13 mouse cellular contexts compared by ENCODE assay signal in genomic region chr17:28931436-28932211, GRCm38 (mm10). TPM values are rescaled to one million over a fixed set of nuclear protein-coding genes. Genes with fewer than 3 reads are reported as not detected.
A peak's percentile ranks its signal among the peaks of the same experiment; 100 is the strongest.
DNase-seq lines count a peak whose midpoint lies in the region; ATAC-seq and TF ChIP-seq lines count a peak whose summit lies in the region.
"Had no signal": no experiment of that assay in that cellular context is flagged by ENCODE, and none has a peak within 500 bp of the region (broad histone marks: within the 10 kb centered on the region; RNA-seq: fewer than 3 reads in every experiment).

No protein-coding gene starts in this region.

- no peaks in the 10 kb centered on the region for H3K36me3 ChIP-seq in heart, embryonic 12.5 days
- no peaks in the 10 kb centered on the region for H3K36me3 ChIP-seq in lung, postnatal 0 days (ENCODE audit: insufficient read depth, low read length)
- H3K36me3 ChIP-seq in stomach, embryonic 15.5 days, result no peaks in the 10 kb centered on the region
- H3K36me3 ChIP-seq: G1E; midbrain, embryonic 15.5 days had no signal

- no peak for ATAC-seq in heart, embryonic 12.5 days (ENCODE audit: insufficient number of reproducible peaks, low FRiP score)
- no peak for ATAC-seq in lung, postnatal 0 days
- no peak for ATAC-seq in stomach, embryonic 15.5 days (ENCODE audit: insufficient read depth, low FRiP score, low read depth)

- no peak for TF ChIP-seq CTCF in lung, postnatal 0 days (IDR thresholded peaks at IDR 0.05)
- TF ChIP-seq CTCF in embryonic fibroblast, embryonic 13.5 days (IDR thresholded peaks at IDR 0.05; ENCODE audit: borderline replicate concordance, insufficient read depth, low read length), result no peak

- no peaks in the 10 kb centered on the region for H3K27me3 ChIP-seq in heart, embryonic 12.5 days (replicated peaks)
- no peaks in the 10 kb centered on the region for H3K27me3 ChIP-seq in lung, postnatal 0 days (replicated peaks; ENCODE audit: insufficient read depth, low read length)
- H3K27me3 ChIP-seq in stomach, embryonic 15.5 days (replicated peaks), result no peaks in the 10 kb centered on the region
- H3K27me3 ChIP-seq: midbrain, embryonic 15.5 days had no signal

- H3K9ac ChIP-seq in heart, embryonic 12.5 days, result no peak overlapping the region
- H3K9ac ChIP-seq in lung, postnatal 0 days (replicated peaks; ENCODE audit: low read depth), result no peak overlapping the region
- H3K9ac ChIP-seq in stomach, embryonic 15.5 days, result no peak overlapping the region
- H3K9ac ChIP-seq: midbrain, embryonic 15.5 days had no signal

- H3K4me3 ChIP-seq in heart, embryonic 12.5 days, result no peak overlapping the region
- H3K4me3 ChIP-seq in lung, postnatal 0 days (ENCODE audit: low read depth, low read length), result no peak overlapping the region
- H3K4me3 ChIP-seq in embryonic fibroblast, embryonic 13.5 days (ENCODE audit: insufficient read depth, low read length), result no peak overlapping the region
- no peak overlapping the region for H3K4me3 ChIP-seq in stomach, embryonic 15.5 days (replicated peaks)
- H3K4me3 ChIP-seq: midbrain, embryonic 15.5 days had no signal

- 86% methylated on average over 18 of the region's 18 CpGs for WGBS in heart, embryonic 12.5 days
- 85% methylated on average over 18 of the region's 18 CpGs for WGBS in lung, postnatal 0 days
- 80% methylated on average over 18 of the region's 18 CpGs for WGBS in stomach, embryonic 15.5 days

- no peak for DNase-seq in heart, postnatal 4 days
- peak; percentile 67 for DNase-seq in lung, postnatal 0 days (ENCODE audit: low spot score)
- no peak for DNase-seq in lung, postnatal 36 days
- DNase-seq in layer of hippocampus, postnatal 14 days (ENCODE audit: low spot score in 2 of 2), result no peak
- no peak for DNase-seq in urinary bladder, adult 2 months (ENCODE audit: low spot score)
- DNase-seq: thymus, adult 18-20 months had no signal

- TF ChIP-seq EP300 in lung, postnatal 0 days (IDR thresholded peaks at IDR 0.05), result no peak

- H3K4me2 ChIP-seq in heart, embryonic 12.5 days, result no peak overlapping the region
- no peak overlapping the region for H3K4me2 ChIP-seq in lung, postnatal 0 days (replicated peaks; ENCODE audit: low read depth, low read length)
- no peak overlapping the region for H3K4me2 ChIP-seq in stomach, embryonic 15.5 days
- H3K4me2 ChIP-seq: midbrain, embryonic 15.5 days had no signal

- H3K27ac ChIP-seq in heart, embryonic 12.5 days (ENCODE audit: poor library complexity, severe bottlenecking), result peak overlapping the region; percentile 35; the same call in 1 of the 2 replicates
- H3K27ac ChIP-seq in lung, postnatal 0 days (ENCODE audit: low read length), result peak overlapping the region; percentile 91
- peak overlapping the region; percentile 70; the same call in 1 of the 2 replicates for H3K27ac ChIP-seq in embryonic fibroblast, embryonic 13.5 days (ENCODE audit: insufficient read depth, low read length)
- H3K27ac ChIP-seq in stomach, embryonic 15.5 days, result peak overlapping the region; percentile 91

- TF ChIP-seq POLR2A in embryonic fibroblast, embryonic 13.5 days (IDR thresholded peaks at IDR 0.05; ENCODE audit: low read depth, low read length), result no peak

- no peaks in the 10 kb centered on the region for H3K9me3 ChIP-seq in heart, embryonic 12.5 days (replicated peaks)
- no peaks in the 10 kb centered on the region for H3K9me3 ChIP-seq in lung, postnatal 0 days (ENCODE audit: low read length)
- no peaks in the 10 kb centered on the region for H3K9me3 ChIP-seq in stomach, embryonic 15.5 days
- H3K9me3 ChIP-seq: G1E; midbrain, embryonic 15.5 days had no signal

- peaks cover 21% of the 10 kb centered on the region for H3K4me1 ChIP-seq in heart, embryonic 12.5 days (replicated peaks)
- H3K4me1 ChIP-seq in lung, postnatal 0 days (ENCODE audit: insufficient read depth, low read depth, low read length), result no peaks in the 10 kb centered on the region
- peaks cover 5% of the 10 kb centered on the region; the same call in 1 of the 2 replicates for H3K4me1 ChIP-seq in embryonic fibroblast, embryonic 13.5 days (ENCODE audit: control insufficient read depth, insufficient read depth, low read length)
- peaks cover 10% of the 10 kb centered on the region for H3K4me1 ChIP-seq in stomach, embryonic 15.5 days

RNA-seq across cellular contexts. Expression of gene Pxt1, which starts 12.0 kb away (rescaled TPM):
- not detected in 2 replicates for polyA plus RNA-seq in heart, embryonic 12.5 days (2016; fragmentation: Nextera tagmentation; extraction: Ambion mirVana)
- not detected for total RNA-seq in heart, postnatal 4 days (2021)
- polyA plus RNA-seq in lung, postnatal 0 days (2015; fragmentation: Nextera tagmentation; extraction: Ambion mirVana), result 0.12 TPM in 1 of 2 replicates, not detected in the other
- not detected in 2 replicates for polyA plus RNA-seq in embryonic fibroblast, embryonic 13.5 days (2011; ENCODE audit: insufficient read length, low read depth, missing spikeins)
- 0.17 TPM in 1 of 2 replicates, not detected in the other for polyA plus RNA-seq in stomach, embryonic 15.5 days (2015; fragmentation: Nextera tagmentation; extraction: Ambion mirVana)
- total RNA-seq in layer of hippocampus, postnatal 14 days (2021), result not detected
- not detected in 2 replicates for polyA plus RNA-seq in urinary bladder, adult 2 months (2012; rRNA removed)
- total RNA-seq: G1E; left cerebral cortex, postnatal 14 days had no signal
- polyA plus RNA-seq: heart, embryonic 14.5 days had no signal

RNA-seq across cellular contexts. Expression of gene 4930539E08Rik, which starts 16.5 kb away (rescaled TPM):
- polyA plus RNA-seq in heart, embryonic 12.5 days (2016; fragmentation: Nextera tagmentation; extraction: Ambion mirVana), result 0.04 and 0.06 TPM in 2 replicates
- total RNA-seq in heart, postnatal 4 days (2021), result under 1 TPM in 1 of 2 experiments, not detected in 1; 0.12 TPM
- polyA plus RNA-seq in lung, postnatal 0 days (2015; fragmentation: Nextera tagmentation; extraction: Ambion mirVana), result 0.02 TPM in 1 of 2 replicates, not detected in the other
- not detected in 2 replicates for polyA plus RNA-seq in embryonic fibroblast, embryonic 13.5 days (2011; ENCODE audit: insufficient read length, low read depth, missing spikeins)
- polyA plus RNA-seq in stomach, embryonic 15.5 days (2015; fragmentation: Nextera tagmentation; extraction: Ambion mirVana), result 0.71 and 0.81 TPM in 2 replicates
- 1 to 10 TPM; 3.2 to 3.8 TPM for total RNA-seq in layer of hippocampus, postnatal 14 days (2021)
- polyA plus RNA-seq in urinary bladder, adult 2 months (2012; rRNA removed), result 0.14 and 0.29 TPM in 2 replicates
- polyA plus RNA-seq: G1E had no signal

RNA-seq across cellular contexts. Expression of gene Kctd20, which starts 20.1 kb away (rescaled TPM):
- polyA plus RNA-seq in heart, embryonic 12.5 days (2016; fragmentation: Nextera tagmentation; extraction: Ambion mirVana), result 75.8 and 77.5 TPM in 2 replicates
- 10 to 100 TPM; 63.1 to 65.3 TPM for total RNA-seq in heart, postnatal 4 days (2021)
- 44.3 and 49.5 TPM in 2 replicates for polyA plus RNA-seq in lung, postnatal 0 days (2015; fragmentation: Nextera tagmentation; extraction: Ambion mirVana)
- 72.2 and 77.5 TPM in 2 replicates for polyA plus RNA-seq in embryonic fibroblast, embryonic 13.5 days (2011; ENCODE audit: insufficient read length, low read depth, missing spikeins)
- 68.4 and 74.9 TPM in 2 replicates for polyA plus RNA-seq in stomach, embryonic 15.5 days (2015; fragmentation: Nextera tagmentation; extraction: Ambion mirVana)
- total RNA-seq in layer of hippocampus, postnatal 14 days (2021), result 10 to 100 TPM; 76.2 to 77.7 TPM
- 37.8 and 41.6 TPM in 2 replicates for polyA plus RNA-seq in urinary bladder, adult 2 months (2012; rRNA removed)

Comparison
In these comparisons a context has a peak if more than half of its experiments do, and no peak if none do; other contexts are left out.
1. H3K27ac ChIP-seq: peak in every context shown above with its lines; median percentile 91 in lung, postnatal 0 days; 91 in stomach, embryonic 15.5 days; 70 in embryonic fibroblast, embryonic 13.5 days; 35 in heart, embryonic 12.5 days.